Comparison of ENCODE assay signal across 14 mouse cellular contexts in genomic region chr3:103146330-103147166, GRCm38 (mm10). TPM values are rescaled to one million over a fixed set of nuclear protein-coding genes. Genes with fewer than 3 reads are reported as not detected.
DNase-seq lines count a peak whose midpoint lies in the region; ATAC-seq and TF ChIP-seq lines count a peak whose summit lies in the region.
"Had no signal": no experiment of that assay in that cellular context is flagged by ENCODE, and none has a peak within 500 bp of the region (broad histone marks: within the 10 kb centered on the region; RNA-seq: fewer than 3 reads in every experiment).

No protein-coding gene starts in this region.

- H3K27ac ChIP-seq in hindbrain, embryonic 13.5 days: no peak overlapping the region
- no peak overlapping the region for H3K27ac ChIP-seq in hindbrain, embryonic 16.5 days (ENCODE audit: low read depth, low read length)
- H3K27ac ChIP-seq: liver, embryonic 13.5 days had no signal

- H3K9me3 ChIP-seq in hindbrain, embryonic 13.5 days: no peaks in the 10 kb centered on the region
- H3K9me3 ChIP-seq in hindbrain, embryonic 16.5 days (ENCODE audit: control insufficient read depth, low read length): no peaks in the 10 kb centered on the region
- H3K9me3 ChIP-seq in E14TG2a.4 (ENCODE audit: low read length): no peaks in the 10 kb centered on the region
- H3K9me3 ChIP-seq: liver, embryonic 13.5 days had no signal

- H3K4me3 ChIP-seq in hindbrain, embryonic 13.5 days: no peak overlapping the region
- H3K4me3 ChIP-seq in hindbrain, embryonic 16.5 days (ENCODE audit: low read length): no peak overlapping the region
- peak overlapping the region; percentile 51 for H3K4me3 ChIP-seq in E14TG2a.4 (replicated peaks; ENCODE audit: low read length)
- H3K4me3 ChIP-seq: liver, embryonic 13.5 days had no signal

- peak overlapping the region; percentile 9; the same call in 1 of the 2 replicates for H3K4me2 ChIP-seq in hindbrain, embryonic 13.5 days
- no peak overlapping the region for H3K4me2 ChIP-seq in hindbrain, embryonic 16.5 days (ENCODE audit: low read length)
- H3K4me2 ChIP-seq: liver, embryonic 13.5 days had no signal

- TF ChIP-seq CTCF in E14TG2a.4 (conservative IDR thresholded peaks at IDR 0.05; ENCODE audit: low read length): no peak
- TF ChIP-seq CTCF in brain, embryonic 14.5 days (IDR thresholded peaks at IDR 0.05; ENCODE audit: borderline replicate concordance, extremely low read depth, insufficient read depth, insufficient read length): no peak

- H3K9ac ChIP-seq in hindbrain, embryonic 13.5 days: no peak overlapping the region
- no peak overlapping the region for H3K9ac ChIP-seq in hindbrain, embryonic 16.5 days (ENCODE audit: low read depth, low read length)
- H3K9ac ChIP-seq: liver, embryonic 13.5 days had no signal

- peak; percentile 36; the same call in 1 of the 2 replicates for ATAC-seq in hindbrain, embryonic 13.5 days (ENCODE audit: low FRiP score)
- ATAC-seq in hindbrain, embryonic 16.5 days: no peak

- no peak for TF ChIP-seq POLR2A in brain, embryonic 14.5 days (IDR thresholded peaks at IDR 0.05; ENCODE audit: borderline replicate concordance, extremely low read depth, insufficient read depth, insufficient read length, poor library complexity, severe bottlenecking)

- peak; percentile 46 to 47 for DNase-seq in cerebellum, postnatal 10 days
- DNase-seq in cerebellum, adult 9-10 months: no peak
- peak; percentile 47 for DNase-seq in brain, embryonic 14.5 days (ENCODE audit: low read depth)
- DNase-seq in thymus, postnatal 4 days: no peak
- no peak for DNase-seq in left cerebral cortex, adult 18-20 months (ENCODE audit: low spot score in 2 of 2)
- DNase-seq: adrenal gland, adult 8-10 months; gastrocnemius, postnatal 36 days; liver, embryonic 13.5 days; lung, postnatal 14 days; midbrain, embryonic 14.5 days; right cerebral cortex, postnatal 4 days had no signal

- no peaks in the 10 kb centered on the region for H3K27me3 ChIP-seq in hindbrain, embryonic 13.5 days
- H3K27me3 ChIP-seq in hindbrain, embryonic 16.5 days (replicated peaks; ENCODE audit: control insufficient read depth, insufficient read depth, low read length): no peaks in the 10 kb centered on the region
- no peaks in the 10 kb centered on the region for H3K27me3 ChIP-seq in E14TG2a.4 (ENCODE audit: insufficient read depth, low read length)
- H3K27me3 ChIP-seq: liver, embryonic 13.5 days had no signal

- H3K36me3 ChIP-seq in hindbrain, embryonic 13.5 days: no peaks in the 10 kb centered on the region
- H3K36me3 ChIP-seq in hindbrain, embryonic 16.5 days (ENCODE audit: control insufficient read depth, insufficient read depth, low read length): no peaks in the 10 kb centered on the region
- peaks cover 80% of the 10 kb centered on the region for H3K36me3 ChIP-seq in E14TG2a.4 (ENCODE audit: insufficient read depth, low read length)

- H3K4me1 ChIP-seq in hindbrain, embryonic 13.5 days (replicated peaks): peaks cover 5% of the 10 kb centered on the region
- no peaks in the 10 kb centered on the region; the same call in 1 of the 2 replicates for H3K4me1 ChIP-seq in hindbrain, embryonic 16.5 days (ENCODE audit: control insufficient read depth, insufficient read depth, low read depth, low read length)
- H3K4me1 ChIP-seq in E14TG2a.4 (replicated peaks; ENCODE audit: low read depth, low read length): peaks cover 81% of the 10 kb centered on the region

- WGBS in hindbrain, embryonic 13.5 days: 57% methylated on average over 23 of the region's 23 CpGs
- WGBS in hindbrain, embryonic 16.5 days: 59% methylated on average over 23 of the region's 23 CpGs

RNA-seq across cellular contexts. Expression of gene Bcas2, which starts 24.9 kb away (rescaled TPM):
- 233 and 236 TPM in 2 replicates for polyA plus RNA-seq in hindbrain, embryonic 13.5 days (2015; fragmentation: Nextera tagmentation; extraction: Ambion mirVana)
- polyA plus RNA-seq in hindbrain, embryonic 16.5 days (2015; fragmentation: Nextera tagmentation; extraction: Ambion mirVana): 200 and 203 TPM in 2 replicates
- 161 and 168 TPM in 2 replicates for polyA plus RNA-seq in brain, embryonic 14.5 days (2012; rRNA removed)
- 10 to 100 TPM; 64.8 to 68.3 TPM for total RNA-seq in left cerebral cortex, adult 18-20 months (2021)

RNA-seq across cellular contexts. Expression of gene Dennd2c, which starts 44.1 kb away (rescaled TPM):
- polyA plus RNA-seq in hindbrain, embryonic 13.5 days (2015; fragmentation: Nextera tagmentation; extraction: Ambion mirVana): 1.3 and 1.5 TPM in 2 replicates
- polyA plus RNA-seq in hindbrain, embryonic 16.5 days (2015; fragmentation: Nextera tagmentation; extraction: Ambion mirVana): 1.0 and 1.5 TPM in 2 replicates
- polyA plus RNA-seq in brain, embryonic 14.5 days (2012; rRNA removed): 1.0 and 1.5 TPM in 2 replicates
- total RNA-seq in left cerebral cortex, adult 18-20 months (2021): under 1 TPM; 0.21 to 0.30 TPM

Comparison
In these comparisons a context has a peak if more than half of its experiments do, and no peak if none do; other contexts are left out.
1. DNase-seq: peak in cerebellum, postnatal 10 days (2 of 2) and brain, embryonic 14.5 days (single experiment); none in cerebellum, adult 9-10 months (single experiment), thymus, postnatal 4 days (single experiment) and left cerebral cortex, adult 18-20 months (0 of 2).